Comparison of ENCODE assay signal across 7 mouse cellular contexts in the genomic region with DNA sequence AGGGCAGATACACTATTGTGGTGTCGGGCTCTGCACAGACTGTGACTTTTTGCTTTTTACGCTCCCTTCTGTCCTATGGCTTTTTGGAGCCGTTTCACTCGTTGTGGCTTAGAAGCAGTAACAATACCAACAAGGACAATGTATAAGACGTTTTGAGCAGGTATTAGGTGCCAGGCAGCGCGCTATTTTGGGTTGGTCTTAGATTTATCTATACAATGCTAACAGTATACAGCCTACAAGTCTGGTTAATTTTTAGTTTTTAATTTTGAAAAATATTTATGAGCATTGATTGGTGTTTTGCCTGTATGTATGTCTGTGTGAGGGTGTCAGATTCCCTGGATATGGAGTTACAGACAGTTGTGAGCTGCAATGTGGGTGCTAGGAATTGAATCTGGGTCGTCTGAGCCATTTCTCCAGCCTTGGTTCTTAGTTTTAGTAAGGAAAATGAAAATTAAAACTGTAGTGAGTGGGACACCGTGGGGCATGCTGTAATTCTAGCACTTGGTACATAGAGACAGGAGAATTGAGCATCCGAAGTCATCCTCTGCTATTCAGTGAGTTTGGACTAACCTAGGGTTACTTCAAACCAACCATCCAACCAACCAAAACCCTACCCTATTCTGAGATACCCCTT. TPM values are rescaled to one million over a fixed set of nuclear protein-coding genes. Genes with fewer than 3 reads are reported as not detected.
DNase-seq lines count a peak whose midpoint lies in the region; ATAC-seq lines count a peak whose summit lies in the region.

No protein-coding gene starts in this region.

- no peaks in the 10 kb centered on the region; the same call in none of the 2 replicates for H3K36me3 ChIP-seq in lung, embryonic 16.5 days (ENCODE audit: control insufficient read depth, insufficient read depth, low read length)
- peaks cover 13% of the 10 kb centered on the region for H3K36me3 ChIP-seq in limb, embryonic 12.5 days
- peaks cover 2% of the 10 kb centered on the region for H3K36me3 ChIP-seq in stomach, embryonic 14.5 days (ENCODE audit: control insufficient read depth, insufficient read depth, low read length)

- no peak for ATAC-seq in lung, embryonic 16.5 days (ENCODE audit: low read depth)
- ATAC-seq in erythroid progenitor cell, adult 5-6 weeks (replicated peaks; ENCODE audit: low FRiP score, poor library complexity, severe bottlenecking): peak; percentile 18; the same call in 1 of the 2 replicates
- peak; percentile 49; the same call in 1 of the 2 replicates for ATAC-seq in limb, embryonic 12.5 days (ENCODE audit: insufficient number of reproducible peaks, insufficient read depth, low FRiP score, low TSS enrichment, low read depth)
- no peak for ATAC-seq in stomach, embryonic 14.5 days (ENCODE audit: insufficient number of reproducible peaks, insufficient read depth, low FRiP score, low read depth)

- H3K27me3 ChIP-seq in lung, embryonic 16.5 days (ENCODE audit: control insufficient read depth, insufficient read depth, low read depth, low read length): no peaks in the 10 kb centered on the region
- peaks cover 5% of the 10 kb centered on the region for H3K27me3 ChIP-seq in limb, embryonic 12.5 days
- no peaks in the 10 kb centered on the region for H3K27me3 ChIP-seq in stomach, embryonic 14.5 days (ENCODE audit: control insufficient read depth, insufficient read depth, low read length)

- peak overlapping the region; percentile 59 for H3K9ac ChIP-seq in lung, embryonic 16.5 days (ENCODE audit: low read length)
- peak overlapping the region; percentile 32 for H3K9ac ChIP-seq in limb, embryonic 12.5 days (replicated peaks)
- no peak overlapping the region for H3K9ac ChIP-seq in stomach, embryonic 14.5 days (replicated peaks; ENCODE audit: low read depth, low read length)

- H3K9me3 ChIP-seq in lung, embryonic 16.5 days (ENCODE audit: control insufficient read depth, low read length): no peaks in the 10 kb centered on the region
- H3K9me3 ChIP-seq in limb, embryonic 12.5 days: no peaks in the 10 kb centered on the region
- H3K9me3 ChIP-seq in stomach, embryonic 14.5 days (ENCODE audit: control insufficient read depth, low read depth, low read length): no peaks in the 10 kb centered on the region

- peak overlapping the region; percentile 91 for H3K4me2 ChIP-seq in lung, embryonic 16.5 days (ENCODE audit: low read depth, low read length)
- H3K4me2 ChIP-seq in limb, embryonic 12.5 days: peak overlapping the region; percentile 75
- peak overlapping the region; percentile 82 for H3K4me2 ChIP-seq in stomach, embryonic 14.5 days (replicated peaks; ENCODE audit: low read depth, low read length)

- 12% methylated on average over 10 of the region's 10 CpGs for WGBS in lung, embryonic 16.5 days
- WGBS in limb, embryonic 12.5 days: 18% methylated on average over 10 of the region's 10 CpGs
- 15% methylated on average over 10 of the region's 10 CpGs for WGBS in stomach, embryonic 14.5 days

- H3K4me3 ChIP-seq in lung, embryonic 16.5 days (ENCODE audit: low read length): peak overlapping the region; percentile 94
- peak overlapping the region; percentile 72 for H3K4me3 ChIP-seq in limb, embryonic 12.5 days (replicated peaks)
- peak overlapping the region; percentile 73 for H3K4me3 ChIP-seq in stomach, embryonic 14.5 days (ENCODE audit: low read depth, low read length)

- no peak for DNase-seq in lung, postnatal 25 days (ENCODE audit: low spot score)
- no peak for DNase-seq in layer of hippocampus, adult 18-20 months (ENCODE audit: low spot score in 2 of 2)
- DNase-seq in cerebellum, adult 11 months: no peak

- H3K27ac ChIP-seq in lung, embryonic 16.5 days (ENCODE audit: low read length): peak overlapping the region; percentile 42; the same call in 1 of the 2 replicates
- 0 out of 2 replicates have a peak overlapping the region, but pooled peaks have one; percentile 41 for H3K27ac ChIP-seq in limb, embryonic 12.5 days
- no peak overlapping the region for H3K27ac ChIP-seq in stomach, embryonic 14.5 days (ENCODE audit: low read length)

- peaks cover 13% of the 10 kb centered on the region for H3K4me1 ChIP-seq in lung, embryonic 16.5 days (replicated peaks; ENCODE audit: control insufficient read depth, insufficient read depth, low read length)
- peaks cover 14% of the 10 kb centered on the region for H3K4me1 ChIP-seq in limb, embryonic 12.5 days (replicated peaks)
- peaks cover 9% of the 10 kb centered on the region; the same call in 1 of the 2 replicates for H3K4me1 ChIP-seq in stomach, embryonic 14.5 days (ENCODE audit: control insufficient read depth, insufficient read depth, low read length)

RNA-seq across cellular contexts. Expression of a gene that starts 0.6 kb away (rescaled TPM):
- 26.3 and 28.3 TPM in 2 replicates for polyA plus RNA-seq in lung, embryonic 16.5 days (2015; fragmentation: Nextera tagmentation; extraction: Ambion mirVana)
- total RNA-seq in erythroid progenitor cell, adult 5-6 weeks (2015; ENCODE audit: low replicate concordance): 41.1 and 41.8 TPM in 2 replicates
- 33.1 and 35.5 TPM in 2 replicates for total RNA-seq in erythroid progenitor cell, adult 5-6 weeks (2017; ENCODE audit: low replicate concordance)
- polyA plus RNA-seq in limb, embryonic 12.5 days (2016; fragmentation: Nextera tagmentation; extraction: Ambion mirVana): 26.4 and 27.8 TPM in 2 replicates
- 32.7 and 39.6 TPM in 2 replicates for polyA plus RNA-seq in stomach, embryonic 14.5 days (2014; fragmentation: Nextera tagmentation; extraction: Ambion mirVana)
- 10 to 100 TPM; 67.0 to 73.5 TPM for total RNA-seq in layer of hippocampus, adult 18-20 months (2021)

RNA-seq across cellular contexts. Expression of a gene that starts 14.3 kb away (rescaled TPM):
- 6.2 and 16.7 TPM in 2 replicates for polyA plus RNA-seq in lung, embryonic 16.5 days (2015; fragmentation: Nextera tagmentation; extraction: Ambion mirVana)
- 6.3 and 14.1 TPM in 2 replicates for total RNA-seq in erythroid progenitor cell, adult 5-6 weeks (2015; ENCODE audit: low replicate concordance)
- total RNA-seq in erythroid progenitor cell, adult 5-6 weeks (2017; ENCODE audit: low replicate concordance): 15.0 and 15.1 TPM in 2 replicates
- polyA plus RNA-seq in limb, embryonic 12.5 days (2016; fragmentation: Nextera tagmentation; extraction: Ambion mirVana): 0.20 and 1.5 TPM in 2 replicates
- polyA plus RNA-seq in stomach, embryonic 14.5 days (2014; fragmentation: Nextera tagmentation; extraction: Ambion mirVana): 0.33 TPM in 1 of 2 replicates, not detected in the other
- not detected for total RNA-seq in layer of hippocampus, adult 18-20 months (2021)

RNA-seq across cellular contexts. Expression of a gene that starts 15.6 kb away (rescaled TPM):
- 2.4 and 6.5 TPM in 2 replicates for polyA plus RNA-seq in lung, embryonic 16.5 days (2015; fragmentation: Nextera tagmentation; extraction: Ambion mirVana)
- total RNA-seq in erythroid progenitor cell, adult 5-6 weeks (2015; ENCODE audit: low replicate concordance): 2.5 and 2.9 TPM in 2 replicates
- 5.8 TPM in 1 of 2 replicates, not detected in the other for total RNA-seq in erythroid progenitor cell, adult 5-6 weeks (2017; ENCODE audit: low replicate concordance)
- not detected in 2 replicates for polyA plus RNA-seq in limb, embryonic 12.5 days (2016; fragmentation: Nextera tagmentation; extraction: Ambion mirVana)
- not detected in 2 replicates for polyA plus RNA-seq in stomach, embryonic 14.5 days (2014; fragmentation: Nextera tagmentation; extraction: Ambion mirVana)
- total RNA-seq in layer of hippocampus, adult 18-20 months (2021): not detected

RNA-seq across cellular contexts. Expression of a gene that starts 43.5 kb away (rescaled TPM):
- polyA plus RNA-seq in lung, embryonic 16.5 days (2015; fragmentation: Nextera tagmentation; extraction: Ambion mirVana): 5.5 and 9.4 TPM in 2 replicates
- total RNA-seq in erythroid progenitor cell, adult 5-6 weeks (2015; ENCODE audit: low replicate concordance): 7.2 and 23.9 TPM in 2 replicates
- total RNA-seq in erythroid progenitor cell, adult 5-6 weeks (2017; ENCODE audit: low replicate concordance): 1.0 and 6.5 TPM in 2 replicates
- polyA plus RNA-seq in limb, embryonic 12.5 days (2016; fragmentation: Nextera tagmentation; extraction: Ambion mirVana): 0.14 TPM in 1 of 2 replicates, not detected in the other
- polyA plus RNA-seq in stomach, embryonic 14.5 days (2014; fragmentation: Nextera tagmentation; extraction: Ambion mirVana): 0.41 TPM in 1 of 2 replicates, not detected in the other
- not detected for total RNA-seq in layer of hippocampus, adult 18-20 months (2021)

RNA-seq across cellular contexts. Expression of a gene that starts 45.4 kb away (rescaled TPM):
- 641 and 656 TPM in 2 replicates for polyA plus RNA-seq in lung, embryonic 16.5 days (2015; fragmentation: Nextera tagmentation; extraction: Ambion mirVana)
- 236 and 252 TPM in 2 replicates for total RNA-seq in erythroid progenitor cell, adult 5-6 weeks (2015; ENCODE audit: low replicate concordance)
- total RNA-seq in erythroid progenitor cell, adult 5-6 weeks (2017; ENCODE audit: low replicate concordance): 17.0 and 145 TPM in 2 replicates
- 556 and 596 TPM in 2 replicates for polyA plus RNA-seq in limb, embryonic 12.5 days (2016; fragmentation: Nextera tagmentation; extraction: Ambion mirVana)
- polyA plus RNA-seq in stomach, embryonic 14.5 days (2014; fragmentation: Nextera tagmentation; extraction: Ambion mirVana): 667 and 745 TPM in 2 replicates
- total RNA-seq in layer of hippocampus, adult 18-20 months (2021): 100 to 1,000 TPM; 334 to 337 TPM

Comparison
In these comparisons a context has a peak if more than half of its experiments do, and no peak if none do; other contexts are left out.
1. ATAC-seq: peak in erythroid progenitor cell, adult 5-6 weeks (single experiment) and limb, embryonic 12.5 days (single experiment); none in lung, embryonic 16.5 days (single experiment) and stomach, embryonic 14.5 days (single experiment).
2. Peak in every context shown above with its lines, with median percentiles within 50 percentile points of each other: H3K4me2 ChIP-seq and H3K4me3 ChIP-seq.